Mouse (Mus musculus) kidney, embryonic 16.5 days (tissue): ENCODE results near the gene Nkain4. TPM values are rescaled to one million over a fixed set of nuclear protein-coding genes. Genes with fewer than 3 reads are reported as not detected.

Experiments
- ATAC-seq: fragments of 200-750 bp; cut with Nextera tagmentation; 2 replicates; pipeline ENCODE4 v1.8.0; 2017; ENCODE audit warnings: moderate TSS enrichment; ENCODE audit not compliant: low FRiP score, low TSS enrichment
- H3K27ac ChIP-seq: fragments of 300-500 bp; sonication (generic); 2 replicates; pipeline ENCODE4 v1.5.1; 2014; ENCODE audit warnings: low read length
- H3K27me3 ChIP-seq: fragments of 300-500 bp; sonication (generic); 2 replicates; pipeline ENCODE4 v1.6.1; 2014; ENCODE audit warnings: low read length, control low read depth, mixed read lengths; ENCODE audit not compliant: insufficient read depth
- H3K36me3 ChIP-seq: fragments of 300-500 bp; sonication (generic); 2 replicates; pipeline ENCODE4 v1.6.1; 2014; ENCODE audit warnings: low read length, control low read depth, mixed read lengths; ENCODE audit not compliant: insufficient read depth
- H3K4me1 ChIP-seq: fragments of 300-500 bp; sonication (generic); 2 replicates; pipeline ENCODE4 v1.6.1; 2014; ENCODE audit warnings: low read length, control low read depth, mixed read lengths; ENCODE audit not compliant: insufficient read depth
- H3K4me2 ChIP-seq: fragments of 300-500 bp; sonication (generic); replicated peaks from 2 replicates; pipeline ENCODE4 v1.6.1; 2014; ENCODE audit warnings: low read depth, low read length
- H3K4me3 ChIP-seq: fragments of 300-500 bp; sonication (generic); 2 replicates; pipeline ENCODE4 v1.5.1; 2014; ENCODE audit warnings: mild to moderate bottlenecking, low read length
- H3K9ac ChIP-seq: fragments of 300-500 bp; sonication (generic); replicated peaks from 2 replicates; pipeline ENCODE4 v1.6.1; 2014; ENCODE audit warnings: low read length
- H3K9me3 ChIP-seq: fragments of 300-500 bp; sonication (generic); 2 replicates; pipeline ENCODE4 v1.6.1; 2016; ENCODE audit warnings: low read length, control low read depth
- WGBS: fragments of 180-500 bp; shearing (Covaris S2); extraction: QIAGEN DNeasy Blood & Tissue Kit; methylation state at CpG from one replicate; pipeline ENCODE4 v1.1.7; 2014; 5-methylcytosine and 5-hydroxymethylcytosine counted together
- polyA plus RNA-seq: library from polyadenylated mRNA; unstranded; fragments of >200 nt; fragmentation: Nextera tagmentation; extraction: Ambion mirVana; gene quantifications from 2 replicates; pipeline ENCODE4 v1.2.1, GENCODE M21; 2015

Nkain4 gene
- polyA plus RNA-seq, 1 experiment from 2014 or later, result 48.7 TPM

DNA sequence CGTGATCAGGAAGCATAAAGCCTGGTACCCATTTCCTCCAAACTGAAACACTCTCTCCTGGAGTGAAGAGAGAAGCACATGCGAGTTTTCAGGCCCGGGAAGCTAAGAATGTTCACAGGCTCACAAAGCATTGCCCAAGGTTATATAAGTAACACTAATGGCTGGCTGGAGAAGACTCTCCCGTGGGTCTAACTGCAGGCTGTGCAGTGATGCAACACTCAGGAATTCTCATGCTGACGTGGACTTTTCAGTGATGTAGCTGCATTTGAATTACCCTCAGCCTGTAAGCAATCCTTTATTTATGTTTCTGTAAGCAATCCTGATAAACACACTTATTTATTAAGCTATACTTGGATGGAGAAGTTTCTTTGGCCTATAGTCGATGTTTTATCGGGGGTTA lies 5.1 kb upstream of the Nkain4 start:
- no peak overlapping the region for H3K4me2 ChIP-seq
- WGBS, result 62% methylated on average over 7 of the region's 7 CpGs
- H3K4me3 ChIP-seq, result no peak overlapping the region
- H3K27ac ChIP-seq, result no peak overlapping the region
- ATAC-seq, result no peak
- H3K4me1 ChIP-seq, result no peaks in the 10 kb centered on the region
- H3K9me3 ChIP-seq, result no peaks in the 10 kb centered on the region
- no peaks in the 10 kb centered on the region for H3K36me3 ChIP-seq
- H3K27me3 ChIP-seq, result 0 out of 2 replicates have a peak, but pooled peaks cover 3% of the 10 kb centered on the region
- no peak overlapping the region for H3K9ac ChIP-seq

- 38% methylated on average over 2 of the region's 2 CpGs for WGBS
Observed at GRCm38 (mm10) chr2:180953638-180954037, 861 bp downstream of the Nkain4 start.

DNA sequence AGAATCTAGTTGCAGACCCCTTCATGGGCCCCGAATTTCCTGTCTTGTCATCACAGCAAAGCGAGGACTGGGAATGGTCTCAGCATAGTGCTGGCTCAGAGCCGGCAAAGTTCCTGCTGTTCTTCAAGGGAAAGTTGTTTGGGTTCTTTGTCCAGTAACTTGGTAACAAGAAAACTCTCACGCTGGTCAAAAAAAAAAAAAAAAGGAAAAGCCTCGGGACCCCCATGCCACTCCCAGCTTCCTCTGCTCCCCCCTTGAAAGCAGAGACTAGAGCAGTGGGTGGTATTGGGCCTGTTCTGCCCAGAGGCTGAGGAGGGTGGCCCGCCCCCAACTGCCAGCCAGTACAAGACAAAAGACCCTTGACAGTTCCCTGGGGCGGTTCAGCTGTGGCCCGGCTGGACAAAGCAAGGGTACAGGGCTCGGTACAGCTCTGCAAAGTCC lies 1.7 kb downstream of the Nkain4 start:
- Histone ChIP-seq H3K27ac (peak overlapping the region; percentile 76), H3K4me3 (peak overlapping the region; percentile 69), H3K9me3 (no peaks in the 10 kb centered on the region), H3K9ac (0 out of 2 replicates have a peak overlapping the region, but pooled peaks have one; percentile 16), H3K27me3 (peaks cover 9% of the 10 kb centered on the region), H3K4me1 (peaks cover 23% of the 10 kb centered on the region), H3K4me2 (peak overlapping the region; percentile 93), H3K36me3 (no peaks in the 10 kb centered on the region)
- no peak for ATAC-seq
- WGBS, result 11% methylated on average over 9 of the region's 9 CpGs

More at GRCm38 (mm10) chr2:180953638-180954037, 861 bp downstream of the Nkain4 start:
- peak overlapping the region; percentile 46; the same call in 1 of the 2 replicates for H3K27ac ChIP-seq
- H3K9me3 ChIP-seq, result no peaks in the 10 kb centered on the region
- peaks cover 23% of the 10 kb centered on the region for H3K4me1 ChIP-seq
- H3K4me3 ChIP-seq, result peak overlapping the region; percentile 69
- peak overlapping the region; percentile 57 for H3K9ac ChIP-seq
- no peak for ATAC-seq
- H3K36me3 ChIP-seq, result no peaks in the 10 kb centered on the region
- peaks cover 9% of the 10 kb centered on the region for H3K27me3 ChIP-seq
- peak overlapping the region; percentile 93 for H3K4me2 ChIP-seq

GRCm38 (mm10) chr2:180949947-180950346 lies 4.6 kb downstream of the Nkain4 start:
- 13% methylated on average over 1 of the region's 1 CpGs for WGBS
- Histone ChIP-seq H3K4me3 (no peak overlapping the region), H3K4me2 (no peak overlapping the region), H3K9me3 (no peaks in the 10 kb centered on the region), H3K27me3 (peaks cover 7% of the 10 kb centered on the region), H3K36me3 (no peaks in the 10 kb centered on the region), H3K4me1 (peaks cover 23% of the 10 kb centered on the region), H3K9ac (no peak overlapping the region), H3K27ac (no peak overlapping the region)
- ATAC-seq, result no peak

DNA sequence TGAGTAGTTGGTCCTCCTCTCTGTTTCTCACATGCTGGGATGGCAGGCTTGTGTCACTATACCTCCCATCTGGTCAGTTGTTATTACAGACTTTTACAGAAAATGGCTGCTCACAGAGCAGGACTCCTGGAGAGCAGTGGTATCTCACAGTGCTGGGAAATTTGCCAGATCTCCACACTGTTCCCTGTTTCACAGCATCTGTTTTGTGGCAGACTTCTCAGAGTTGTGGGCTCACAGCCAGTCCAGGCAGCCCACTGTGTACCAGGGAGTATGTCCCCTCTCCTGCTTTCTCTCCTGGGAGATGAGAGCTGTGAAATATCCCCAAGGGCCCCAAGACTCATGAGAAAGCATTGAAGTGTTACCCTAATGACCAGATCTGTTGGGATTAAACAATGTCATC lies 12.6 kb downstream of the Nkain4 start:
- H3K4me1 ChIP-seq, result no peaks in the 10 kb centered on the region
- ATAC-seq, result no peak

GRCm38 (mm10) chr2:180940187-180940586 lies 14.3 kb downstream of the Nkain4 start:
- H3K9me3 ChIP-seq, result no peaks in the 10 kb centered on the region
- H3K27ac ChIP-seq, result no peak overlapping the region
- no peak for ATAC-seq
- H3K4me2 ChIP-seq, result no peak overlapping the region
- H3K36me3 ChIP-seq, result peaks cover 7% of the 10 kb centered on the region; the same call in 1 of the 2 replicates
- H3K9ac ChIP-seq, result no peak overlapping the region
- H3K4me1 ChIP-seq, result no peaks in the 10 kb centered on the region
- no peak overlapping the region for H3K4me3 ChIP-seq
- H3K27me3 ChIP-seq, result no peaks in the 10 kb centered on the region

More for the DNA sequence above, 12.6 kb downstream of the Nkain4 start:
- Histone ChIP-seq H3K4me3 (no peak overlapping the region), H3K36me3 (peaks cover 7% of the 10 kb centered on the region; the same call in 1 of the 2 replicates), H3K9me3 (no peaks in the 10 kb centered on the region), H3K4me2 (no peak overlapping the region), H3K27ac (no peak overlapping the region), H3K9ac (no peak overlapping the region), H3K27me3 (no peaks in the 10 kb centered on the region)

GRCm38 (mm10) chr2:180932418-180932817 lies 22.1 kb downstream of the Nkain4 start:
- Histone ChIP-seq H3K4me3 (no peak overlapping the region), H3K9me3 (no peaks in the 10 kb centered on the region), H3K27me3 (no peaks in the 10 kb centered on the region), H3K4me1 (no peaks in the 10 kb centered on the region), H3K4me2 (no peak overlapping the region), H3K36me3 (no peaks in the 10 kb centered on the region), H3K9ac (no peak overlapping the region), H3K27ac (no peak overlapping the region)
- no peak for ATAC-seq
- WGBS, result 60% methylated on average over 1 of the region's 1 CpGs

DNA sequence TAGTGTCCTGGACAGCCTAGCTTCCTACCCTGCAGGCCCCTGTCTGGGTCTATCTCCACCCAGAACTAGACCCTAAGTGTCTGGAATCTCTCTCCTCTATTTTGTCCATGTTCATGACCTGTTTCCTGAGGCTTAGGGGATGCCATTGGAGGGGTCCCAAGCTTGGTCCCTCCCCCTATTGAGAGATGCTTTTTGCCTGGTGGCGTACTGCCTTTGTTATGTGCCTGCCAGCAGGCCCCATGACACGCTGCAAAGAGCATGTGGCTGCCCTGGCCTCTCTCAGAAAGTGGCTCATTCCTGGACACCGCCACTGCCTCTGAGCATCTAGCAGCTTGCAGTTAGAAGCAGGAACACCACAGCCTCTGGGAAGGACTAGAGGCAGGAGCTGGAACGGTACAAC lies 25.8 kb downstream of the Nkain4 start, which contains the start of gene Birc7:
Gene Birc7, plus strand, starts transcription at position 301 of the 400 bp plus-strand sequence.
- Histone ChIP-seq H3K27ac (no peak within 1 kb of the TSS), H3K4me1 (no peaks in the 10 kb centered on the region), H3K9me3 (no peaks in the 10 kb centered on the region), H3K4me3 (no peak within 1 kb of the TSS), H3K9ac (no peak within 1 kb of the TSS), H3K4me2 (no peak within 1 kb of the TSS), H3K27me3 (no peaks in the 10 kb centered on the region), H3K36me3 (no peaks in the 10 kb centered on the region)
- 65% methylated on average over 4 of the region's 4 CpGs for WGBS
- no peak for ATAC-seq

GRCm38 (mm10) chr2:180925176-180925575 lies 29.3 kb downstream of the Nkain4 start:
- Histone ChIP-seq H3K9me3 (no peaks in the 10 kb centered on the region), H3K27me3 (no peaks in the 10 kb centered on the region), H3K4me2 (no peak overlapping the region), H3K9ac (no peak overlapping the region), H3K27ac (no peak overlapping the region), H3K4me1 (peaks cover 5% of the 10 kb centered on the region; the same call in 1 of the 2 replicates), H3K4me3 (no peak overlapping the region), H3K36me3 (no peaks in the 10 kb centered on the region)
- ATAC-seq, result no peak
- WGBS, result 5% methylated on average over 4 of the region's 4 CpGs

DNA sequence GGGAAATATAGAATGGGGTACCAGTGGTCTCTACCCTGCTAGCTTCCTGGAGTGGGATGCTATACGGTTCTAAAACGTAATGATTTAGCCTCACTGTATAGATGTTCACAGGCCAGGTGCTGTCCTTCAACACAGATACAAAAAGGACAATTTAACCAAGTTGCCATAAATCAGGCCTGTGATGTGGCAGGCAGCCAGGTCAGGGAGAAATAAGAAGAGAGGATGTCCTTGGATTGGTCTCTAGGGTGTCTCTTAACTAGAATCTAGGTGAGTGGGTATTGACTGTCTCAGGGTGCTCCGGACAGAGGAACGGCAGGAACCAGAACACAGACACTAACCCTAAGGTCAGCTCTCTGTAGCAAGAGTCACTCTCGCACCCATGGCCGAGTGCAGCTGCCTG lies 31.8 kb downstream of the Nkain4 start:
- H3K9me3 ChIP-seq, result no peaks in the 10 kb centered on the region
- H3K4me3 ChIP-seq, result no peak overlapping the region
- no peak for ATAC-seq
- peaks cover 10% of the 10 kb centered on the region for H3K36me3 ChIP-seq
- no peak overlapping the region for H3K9ac ChIP-seq
- H3K4me1 ChIP-seq, result peaks cover 10% of the 10 kb centered on the region; the same call in 1 of the 2 replicates
- no peak overlapping the region for H3K27ac ChIP-seq
- no peak overlapping the region for H3K4me2 ChIP-seq
- H3K27me3 ChIP-seq, result no peaks in the 10 kb centered on the region
- WGBS, result 87% methylated on average over 6 of the region's 6 CpGs
